Mouse (Mus musculus): ENCODE measurements around the gene Pgbd1.

DNA sequence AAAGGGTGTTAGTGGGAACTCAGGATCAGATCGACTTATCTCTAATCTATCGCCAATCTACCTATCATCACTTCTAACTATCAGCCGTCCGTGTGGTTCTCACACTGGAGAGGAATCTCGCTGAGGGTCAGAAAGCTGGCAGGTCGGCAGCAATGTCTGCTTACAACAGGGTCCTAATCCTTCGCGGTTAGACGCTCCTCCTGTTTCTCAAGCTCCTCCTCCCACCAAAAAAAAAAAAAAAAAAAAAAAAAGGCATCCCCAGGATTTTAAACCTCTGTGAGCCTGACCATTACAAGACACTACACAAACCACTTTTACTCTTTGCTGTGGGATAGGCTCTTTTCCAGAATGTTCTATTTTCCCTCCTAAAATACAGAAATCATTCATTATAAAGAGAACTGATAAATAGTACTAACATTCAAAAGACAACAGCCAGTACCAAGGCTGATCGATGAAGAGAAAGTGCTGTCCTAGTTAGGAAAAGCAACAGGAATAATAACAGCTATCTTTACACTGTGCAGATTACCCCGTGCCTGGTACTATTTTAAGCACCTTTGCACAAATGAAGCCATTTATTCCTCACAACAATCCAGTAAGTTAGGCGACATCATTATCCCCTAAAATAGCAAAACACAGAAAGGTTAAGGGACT is 39.1 kb downstream of the Pgbd1 start:
- no peak for TF ChIP-seq CTCF (IDR thresholded peaks at IDR 0.05; ENCODE audit: low read depth, low read length)
- TF ChIP-seq GATA1 (IDR thresholded peaks at IDR 0.05; ENCODE audit: borderline replicate concordance, low read length) = no peak
- TF ChIP-seq TAL1 (conservative IDR thresholded peaks at IDR 0.05; ENCODE audit: low read depth, low read length) = no peak

All from G1E (cell line).